Mouse (Mus musculus) hindbrain, postnatal 0 days (tissue): Measurements from ENCODE around the gene Ccnl2. TPM values are rescaled to one million over a fixed set of nuclear protein-coding genes. Genes with fewer than 3 reads are reported as not detected.
A peak's percentile ranks its signal among the peaks of the same experiment; 100 is the strongest.

ENCODE experiments used
- ATAC-seq: fragments of 200-750 bp; cut with Nextera tagmentation; 2 replicates; pipeline ENCODE4 v1.8.0; 2017; ENCODE audit warnings: mild to moderate bottlenecking, moderate TSS enrichment, moderate library complexity
- DNase-seq: peaks from one replicate; pipeline ENCODE4 v3.0.0-alpha.2; 2015; ENCODE audit warnings: low spot score
- H3K27ac ChIP-seq: fragments of 300-500 bp; sonication (generic); 2 replicates; pipeline ENCODE4 v1.5.1; 2014; ENCODE audit warnings: mild to moderate bottlenecking
- H3K27me3 ChIP-seq: fragments of 300-500 bp; sonication (generic); 2 replicates; pipeline ENCODE4 v1.6.1; 2014; ENCODE audit warnings: low read length, mixed read lengths; ENCODE audit not compliant: insufficient read depth
- H3K36me3 ChIP-seq: fragments of 300-500 bp; sonication (generic); 2 replicates; pipeline ENCODE4 v1.6.1; 2014; ENCODE audit warnings: low read length, mixed read lengths; ENCODE audit not compliant: insufficient read depth
- H3K4me1 ChIP-seq: fragments of 300-500 bp; sonication (generic); 2 replicates; pipeline ENCODE4 v1.6.1; 2014; ENCODE audit warnings: antibody characterized with exemption, low read length, mixed read lengths; ENCODE audit not compliant: insufficient read depth
- H3K4me2 ChIP-seq: fragments of 300-500 bp; sonication (generic); 2 replicates; pipeline ENCODE4 v1.6.1; 2014; ENCODE audit warnings: low read depth, mild to moderate bottlenecking, low read length, moderate library complexity, mixed read lengths
- H3K4me3 ChIP-seq: fragments of 300-500 bp; sonication (generic); 2 replicates; pipeline ENCODE4 v1.5.1; 2014; ENCODE audit warnings: low read length
- H3K9ac ChIP-seq: fragments of 300-500 bp; sonication (generic); replicated peaks from 2 replicates; pipeline ENCODE4 v1.6.1; 2014; ENCODE audit warnings: mild to moderate bottlenecking, low read length, moderate library complexity, mixed read lengths
- H3K9me3 ChIP-seq: fragments of 300-500 bp; sonication (generic); 2 replicates; pipeline ENCODE4 v1.6.1; 2016; ENCODE audit warnings: low read length, mixed read lengths
- CTCF ChIP-seq: IDR thresholded peaks from 2 replicates; pipeline ENCODE4 v1.5.1; 2016; ENCODE audit warnings: antibody characterized with exemption, control low read depth, low read depth
- WGBS: fragments of 180-500 bp; shearing (Covaris S2); extraction: QIAGEN DNeasy Blood & Tissue Kit; methylation state at CpG from one replicate; pipeline ENCODE4 v1.1.7; 2014; 5-methylcytosine and 5-hydroxymethylcytosine counted together
- polyA plus RNA-seq: library from polyadenylated mRNA; unstranded; fragments of >200 nt; fragmentation: Nextera tagmentation; extraction: Ambion mirVana; gene quantifications from 2 replicates; pipeline ENCODE4 v1.2.1, GENCODE M21; 2015
- total RNA-seq: library from RNA; depleted of rRNA; stranded (reverse); fragments of >200 nt; gene quantifications from 2 replicates; pipeline ENCODE4 v1.2.3, GENCODE M21; 2014; rRNA removed

Gene Ccnl2
- 57.6 and 80.2 TPM in 2 replicates for total RNA-seq
- polyA plus RNA-seq: 82.6 and 90.6 TPM in 2 replicates

- Histone ChIP-seq H3K27me3 (no peaks in the 10 kb centered on the region), H3K27ac (peak within 1 kb of the TSS; percentile 94), H3K9me3 (no peaks in the 10 kb centered on the region), H3K9ac (peak within 1 kb of the TSS; percentile 99), H3K4me3 (peak within 1 kb of the TSS; percentile 99), H3K4me2 (peak within 1 kb of the TSS; percentile 84), H3K4me1 (peaks cover 11% of the 10 kb centered on the region; the same call in 1 of the 2 replicates), H3K36me3 (peaks cover 57% of the 10 kb centered on the region)
- peak; percentile 98 for DNase-seq
- ATAC-seq: peak; percentile 99
- 1% methylated on average over 54 of the region's 60 CpGs for WGBS
- no peak for TF ChIP-seq CTCF
Measured at GRCm38 (mm10) chr4:155811929-155812664, at the start of gene Ccnl2. TSS of gene Ccnl2 (plus strand) at chr4:155812489.

GRCm38 (mm10) chr4:155769496-155769879 is 42.8 kb upstream of the Ccnl2 start:
- no peak for TF ChIP-seq CTCF
- Histone ChIP-seq H3K9me3 (no peaks in the 10 kb centered on the region), H3K4me3 (peak overlapping the region; percentile 42), H3K4me2 (peak overlapping the region; percentile 75), H3K36me3 (no peaks in the 10 kb centered on the region), H3K27ac (peak overlapping the region; percentile 75), H3K4me1 (peaks cover 4% of the 10 kb centered on the region), H3K9ac (peak overlapping the region; percentile 66), H3K27me3 (no peaks in the 10 kb centered on the region)
- WGBS: 57% methylated on average over 5 of the region's 5 CpGs
- no peak for DNase-seq
- ATAC-seq: no peak

DNA sequence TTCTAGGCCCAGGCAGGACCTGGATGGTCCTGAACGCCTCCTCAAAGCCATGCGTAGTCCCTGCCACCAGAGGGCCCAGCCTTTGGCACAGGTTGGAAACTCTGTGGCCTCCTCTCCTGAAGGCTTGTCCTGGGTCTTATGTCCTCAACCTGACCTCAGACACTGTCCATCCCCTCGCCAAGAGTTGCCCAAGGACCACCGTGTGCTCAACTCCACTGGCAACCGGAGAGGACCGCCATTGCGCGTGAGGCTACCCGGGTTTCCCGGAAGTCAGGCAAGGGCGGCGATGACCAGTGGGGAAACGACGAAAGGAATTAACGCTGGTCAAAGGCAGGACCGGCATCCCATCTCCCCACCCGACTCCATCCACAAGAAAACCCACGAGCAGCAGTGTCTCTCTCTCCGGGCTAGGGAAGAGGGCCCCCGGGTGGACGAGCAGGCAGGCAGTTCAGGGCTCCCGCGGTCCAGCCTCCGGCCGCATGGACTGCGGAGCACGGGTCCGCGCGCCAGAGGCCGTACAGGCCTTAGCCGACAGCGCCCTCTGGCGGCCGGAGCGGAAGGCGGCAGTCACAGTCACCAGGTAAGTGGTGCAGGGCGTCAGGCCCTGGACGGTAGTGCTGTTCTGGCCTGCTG is 42.3 kb upstream of the Ccnl2 start:
- Histone ChIP-seq H3K9me3 (no peaks in the 10 kb centered on the region), H3K27me3 (no peaks in the 10 kb centered on the region), H3K27ac (peak overlapping the region; percentile 75), H3K4me3 (peak overlapping the region; percentile 42), H3K4me2 (peak overlapping the region; percentile 75), H3K36me3 (no peaks in the 10 kb centered on the region), H3K4me1 (peaks cover 8% of the 10 kb centered on the region), H3K9ac (peak overlapping the region; percentile 66)
- DNase-seq: peak; percentile 93
- ATAC-seq: peak; percentile 85
- TF ChIP-seq CTCF: peak; percentile 90
- whole genome bisulfite sequencing: 2% methylated on average over 39 of the region's 39 CpGs

- Histone ChIP-seq H3K4me1 (peaks cover 13% of the 10 kb centered on the region), H3K4me2 (peak overlapping the region; percentile 75), H3K27ac (peak overlapping the region; percentile 75; the same call in 1 of the 2 replicates), H3K4me3 (peak overlapping the region; percentile 42), H3K36me3 (no peaks in the 10 kb centered on the region), H3K9ac (peak overlapping the region; percentile 66), H3K9me3 (no peaks in the 10 kb centered on the region), H3K27me3 (no peaks in the 10 kb centered on the region)
- WGBS: 42% methylated on average over 24 of the region's 24 CpGs
- DNase-seq (no peak), ATAC-seq (peak; percentile 22)
- no peak for TF ChIP-seq CTCF
Measured at GRCm38 (mm10) chr4:155770626-155771025, 41.7 kb upstream of the Ccnl2 start.

DNA sequence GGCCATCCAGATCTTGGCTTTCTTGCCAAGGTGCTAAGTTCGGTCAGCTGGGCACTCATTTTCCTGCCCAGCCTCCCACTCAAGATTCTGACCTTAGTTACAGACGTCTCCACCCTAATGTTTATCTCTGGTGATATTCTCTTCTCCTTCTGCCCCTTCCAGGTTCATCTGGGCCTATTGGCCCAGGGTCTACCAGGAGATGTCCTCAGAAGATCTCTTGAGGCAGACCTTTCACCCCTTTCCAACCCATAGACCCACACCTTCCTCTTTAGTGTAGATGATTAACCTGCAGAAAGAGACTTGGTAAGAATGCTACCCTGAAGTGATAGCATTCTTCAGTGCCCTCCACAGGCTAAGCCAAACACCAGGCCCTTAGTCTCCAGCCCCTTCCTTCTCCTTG is 40.6 kb upstream of the Ccnl2 start:
- no peaks in the 10 kb centered on the region for H3K27me3 ChIP-seq
- H3K9me3 ChIP-seq: no peaks in the 10 kb centered on the region
- TF ChIP-seq CTCF: no peak
- 81% methylated on average over 2 of the region's 2 CpGs for WGBS
- ATAC-seq (no peak), DNase-seq (no peak)
- H3K36me3 ChIP-seq: no peaks in the 10 kb centered on the region
- H3K4me2 ChIP-seq: peak overlapping the region; percentile 67; the same call in 1 of the 2 replicates
- H3K9ac ChIP-seq: no peak overlapping the region
- no peak overlapping the region for H3K4me3 ChIP-seq
- H3K27ac ChIP-seq: no peak overlapping the region
- H3K4me1 ChIP-seq: peaks cover 13% of the 10 kb centered on the region

DNA sequence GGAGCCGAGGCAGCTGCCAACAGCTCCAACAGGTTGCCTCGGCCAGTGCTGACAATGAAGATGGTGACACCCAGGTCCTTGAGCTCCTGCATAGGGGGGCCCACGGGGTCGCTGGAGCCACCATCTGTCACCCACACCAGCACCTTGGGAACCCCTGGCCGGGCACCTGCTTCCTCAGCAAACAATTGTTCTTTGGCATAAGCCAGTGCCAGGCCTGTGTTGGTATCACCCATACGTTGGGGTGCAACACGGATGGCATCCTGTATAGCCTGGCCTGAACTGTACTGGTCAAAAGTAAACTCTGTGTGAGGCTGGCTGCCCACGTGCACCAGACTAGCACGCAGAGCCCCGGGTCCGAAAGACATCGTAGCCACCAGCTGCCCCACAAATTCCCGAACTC is 39.5 kb upstream of the Ccnl2 start:
- no peak overlapping the region for H3K9ac ChIP-seq
- no peak for ATAC-seq

More for the DNA sequence above, 39.5 kb upstream of the Ccnl2 start:
- H3K4me2 ChIP-seq: peak overlapping the region; percentile 67
- no peaks in the 10 kb centered on the region for H3K9me3 ChIP-seq
- WGBS: 84% methylated on average over 13 of the region's 13 CpGs
- H3K27ac ChIP-seq: no peak overlapping the region
- no peak for DNase-seq
- TF ChIP-seq CTCF: no peak
- H3K4me1 ChIP-seq: peaks cover 13% of the 10 kb centered on the region
- H3K4me3 ChIP-seq: 0 out of 2 replicates have a peak overlapping the region, but pooled peaks have one; percentile 35
- no peaks in the 10 kb centered on the region for H3K27me3 ChIP-seq
- no peaks in the 10 kb centered on the region for H3K36me3 ChIP-seq
